Mouse (Mus musculus): ENCODE results near the gene Prb1. TPM values are rescaled to one million over a fixed set of nuclear protein-coding genes. Genes with fewer than 3 reads are reported as not detected.
"Not testable (repeated sequence)": the region's sequence is repeated elsewhere in the genome, so short reads cannot be mapped to it uniquely, and the experiment has no call there.

The Prb1 gene
- not detected in 2 replicates for polyA plus RNA-seq (2014; fragmentation: Nextera tagmentation; extraction: Ambion mirVana)

DNA sequence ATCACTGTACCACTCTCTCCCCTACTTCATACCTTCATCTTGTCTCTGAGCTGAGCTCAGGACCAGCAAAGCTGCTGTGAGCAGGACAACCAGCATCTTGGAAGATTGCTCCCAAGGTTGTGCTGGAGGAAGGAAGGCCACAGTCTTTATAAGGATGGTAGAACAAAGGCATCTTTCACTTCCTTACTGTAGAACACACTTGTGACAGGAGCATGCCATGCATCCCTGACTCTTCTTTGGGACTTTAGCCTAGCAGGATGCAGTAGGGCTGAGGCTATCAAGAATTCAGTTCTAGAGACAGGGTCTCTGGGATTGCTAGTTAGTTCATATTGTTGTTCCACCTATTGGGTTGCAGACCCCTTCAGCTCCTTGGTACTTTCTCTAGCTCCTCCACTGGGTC, at the start of gene Prb1:
Gene Prb1, minus strand, starts transcription at position 101 of the 400 bp plus-strand sequence.
- not testable (repeated sequence) for H3K4me1 ChIP-seq (ENCODE audit: control insufficient read depth, insufficient read depth, low read length); H3K9me3 ChIP-seq (ENCODE audit: control insufficient read depth, low read length); H3K36me3 ChIP-seq (ENCODE audit: control insufficient read depth, insufficient read depth, low read length); H3K9ac ChIP-seq (ENCODE audit: low read length); DNase-seq (ENCODE audit: low spot score); H3K27me3 ChIP-seq (ENCODE audit: control insufficient read depth, insufficient read depth, low read length); ATAC-seq (ENCODE audit: insufficient number of reproducible peaks, low FRiP score, low TSS enrichment, low read depth); H3K27ac ChIP-seq (replicated peaks; ENCODE audit: low read depth, low read length); H3K4me3 ChIP-seq (ENCODE audit: low read depth, low read length); H3K4me2 ChIP-seq (ENCODE audit: low read depth, severe bottlenecking)

Other genes with a start within 250 kb of the Prb1 start
- not detected in 2 replicates for gene Prpmp5, start 104.2 kb upstream of the Prb1 start, polyA plus RNA-seq (2014; fragmentation: Nextera tagmentation; extraction: Ambion mirVana)
- not detected in 2 replicates for gene Gm8882, start 153.6 kb upstream of the Prb1 start, polyA plus RNA-seq (2014; fragmentation: Nextera tagmentation; extraction: Ambion mirVana)

All from limb, embryonic 11.5 days (tissue).